Mouse (Mus musculus): ENCODE measurements at regions not wholly inside any gene's neighbourhood (a gene's known extent, or its start where the extent isn't known, plus 50 kb on each side); places are given as distances from the start of the nearest gene placed in this dataset.
A peak's percentile ranks its signal among the peaks of the same experiment; 100 is the strongest.

GRCm38 (mm10) chr12:110373408-110374065 lies 73.4 kb upstream of the Ppp2r5c start (continued):
- TF ChIP-seq ELF1 (IDR thresholded peaks at IDR 0.05; ENCODE audit: low read depth, low read length) (no peak), SMC3 (IDR thresholded peaks at IDR 0.05; ENCODE audit: low read depth, low read length) (peak; percentile 83), GABPA (IDR thresholded peaks at IDR 0.05; ENCODE audit: low read depth, low read length) (no peak)

GRCm38 (mm10) chr12:110375139-110375538 lies 71.8 kb upstream of the Ppp2r5c start:
- Histone ChIP-seq H3K4me3 (ENCODE audit: control insufficient read depth in 1 of 2, insufficient read depth in 1 of 2, low read depth in 2 of 2, low read length in 2 of 2) (no peak overlapping the region), H3K36me3 (ENCODE audit: control insufficient read depth in 1 of 2, insufficient read depth in 2 of 2, low read length in 2 of 2) (no peaks in the 10 kb centered on the region; a peak in 1 of 4 replicates), H3K27ac (ENCODE audit: control insufficient read depth, low read depth, low read length) (no peak overlapping the region), H3K4me1 (ENCODE audit: control insufficient read depth in 1 of 2, insufficient read depth in 2 of 2, low read length in 2 of 2) (peaks cover 0 to 3% of the 10 kb centered on the region in 2 experiments; a peak in 1 of 4 replicates), H3K9me3 (replicated peaks; ENCODE audit: insufficient read depth, low read length) (no peaks in the 10 kb centered on the region), H3K27me3 (ENCODE audit: control insufficient read depth in 1 of 2, insufficient read depth in 2 of 2, low read length in 2 of 2) (no peaks in the 10 kb centered on the region), H3K9ac (ENCODE audit: control insufficient read depth, low read depth, low read length, poor library complexity, severe bottlenecking) (no peak overlapping the region), H3K79me2 (ENCODE audit: control insufficient read depth, insufficient read depth, low read length, poor library complexity) (no peaks in the 10 kb centered on the region)
- peak; percentile 31 for DNase-seq (ENCODE audit: low read depth, low spot score)
- no peak for TF ChIP-seq ZMIZ1 (IDR thresholded peaks at IDR 0.05; ENCODE audit: low read depth, low read length)
- no peak for TF ChIP-seq GABPA (IDR thresholded peaks at IDR 0.05; ENCODE audit: low read depth, low read length)
- TF ChIP-seq SMC3 (IDR thresholded peaks at IDR 0.05; ENCODE audit: low read depth, low read length), result no peak
- no peak for TF ChIP-seq MXI1 (IDR thresholded peaks at IDR 0.05; ENCODE audit: low read depth, low read length)
- no peak for TF ChIP-seq POLR2AphosphoS5 (IDR thresholded peaks at IDR 0.05; ENCODE audit: borderline replicate concordance, low read depth, low read length)
- no peak for TF ChIP-seq POLR2AphosphoS2 (IDR thresholded peaks at IDR 0.05; ENCODE audit: low read length)
- no peak for TF ChIP-seq CHD2 (IDR thresholded peaks at IDR 0.05; ENCODE audit: low read length)
- TF ChIP-seq BHLHE40 (IDR thresholded peaks at IDR 0.05; ENCODE audit: borderline replicate concordance, low read depth, low read length), result no peak
- TF ChIP-seq KAT2A (conservative IDR thresholded peaks at IDR 0.05; ENCODE audit: low read depth, low read length), result no peak
- no peak for TF ChIP-seq UBTF (IDR thresholded peaks at IDR 0.05; ENCODE audit: borderline replicate concordance, insufficient read depth, low read depth, low read length)
- TF ChIP-seq MAZ (IDR thresholded peaks at IDR 0.05; ENCODE audit: low read depth, low read length), result no peak
- no peak for TF ChIP-seq HCFC1 (IDR thresholded peaks at IDR 0.05; ENCODE audit: low read depth, low read length)
- no peak for TF ChIP-seq E2F4 (IDR thresholded peaks at IDR 0.05; ENCODE audit: borderline replicate concordance, low read depth, low read length)
- TF ChIP-seq CHD1 (IDR thresholded peaks at IDR 0.05; ENCODE audit: low read depth, low read length), result no peak
- no peak for TF ChIP-seq MEF2A (IDR thresholded peaks at IDR 0.05; ENCODE audit: extremely low read depth, insufficient replicate concordance, low read depth, low read length, poor library complexity, severe bottlenecking)
- no peak for TF ChIP-seq RCOR1 (IDR thresholded peaks at IDR 0.05; ENCODE audit: low read depth, low read length)
- no peak for TF ChIP-seq CTCF (IDR thresholded peaks at IDR 0.05 in 2 of 3, conservative IDR thresholded peaks at IDR 0.05 in 1 of 3; ENCODE audit: control insufficient read depth in 1 of 3, insufficient read depth in 1 of 3, low read depth in 2 of 3, low read length in 3 of 3, poor library complexity in 1 of 3, severe bottlenecking in 1 of 3)
- TF ChIP-seq ZKSCAN1 (IDR thresholded peaks at IDR 0.05; ENCODE audit: low read depth, low read length), result no peak
- TF ChIP-seq NELFE (IDR thresholded peaks at IDR 0.05; ENCODE audit: low read depth, low read length), result no peak
- no peak for TF ChIP-seq EP300 (IDR thresholded peaks at IDR 0.05; ENCODE audit: low read depth in 1 of 2, low read length in 2 of 2)
